Mouse (Mus musculus): Measurements from ENCODE around the gene Npepps.
"Not testable (repeated sequence)": the region's sequence is repeated elsewhere in the genome, so short reads cannot be mapped to it uniquely, and the experiment has no call there.

Npepps gene

GRCm38 (mm10) chr11:97292731-97293130 lies 12.3 kb upstream of the Npepps start:
- no peak for DNase-seq (ENCODE audit: low spot score in 2 of 2)

- no peak for DNase-seq (ENCODE audit: low spot score in 2 of 2)
Measured at GRCm38 (mm10) chr11:97289276-97290230, 9.1 kb upstream of the Npepps start.

GRCm38 (mm10) chr11:97287643-97288042 lies 7.2 kb upstream of the Npepps start:
- no peak for DNase-seq (ENCODE audit: low spot score in 2 of 2)

GRCm38 (mm10) chr11:97286973-97287372 lies 6.5 kb upstream of the Npepps start:
- DNase-seq (ENCODE audit: low spot score in 2 of 2) = no peak

GRCm38 (mm10) chr11:97285852-97286775 lies 5.7 kb upstream of the Npepps start:
- peak in 1 of 2 experiments; percentile 22 for DNase-seq (ENCODE audit: low spot score in 2 of 2)

GRCm38 (mm10) chr11:97284854-97285253 lies 4.4 kb upstream of the Npepps start:
- DNase-seq (ENCODE audit: low spot score in 2 of 2) = no peak

GRCm38 (mm10) chr11:97282179-97282578 lies 1.7 kb upstream of the Npepps start:
- no peak for DNase-seq (ENCODE audit: low spot score in 2 of 2)

GRCm38 (mm10) chr11:97279405-97280215 lies 828 bp downstream of the Npepps start:
- peak; percentile 54 to 58 for DNase-seq (ENCODE audit: low spot score in 2 of 2)

GRCm38 (mm10) chr11:97279040-97279404 lies 1.4 kb downstream of the Npepps start:
- DNase-seq (ENCODE audit: low spot score in 2 of 2) = no peak

- no peak for DNase-seq (ENCODE audit: low spot score in 2 of 2)
Measured at GRCm38 (mm10) chr11:97278456-97278855, 2.0 kb downstream of the Npepps start.

GRCm38 (mm10) chr11:97277166-97277565 lies 3.3 kb downstream of the Npepps start:
- DNase-seq (ENCODE audit: low spot score in 2 of 2) = no peak

- DNase-seq (ENCODE audit: low spot score in 2 of 2) = no peak
Measured at GRCm38 (mm10) chr11:97276019-97276418, 4.4 kb downstream of the Npepps start.

- no peak for DNase-seq (ENCODE audit: low spot score in 2 of 2)
Measured at GRCm38 (mm10) chr11:97275349-97275748, 5.1 kb downstream of the Npepps start.

- not testable (repeated sequence) for DNase-seq (ENCODE audit: low spot score in 2 of 2)
Measured at GRCm38 (mm10) chr11:97274947-97275346, 5.5 kb downstream of the Npepps start.

- DNase-seq (ENCODE audit: low spot score in 2 of 2) = no peak
Measured at GRCm38 (mm10) chr11:97273613-97274012, 6.8 kb downstream of the Npepps start.

GRCm38 (mm10) chr11:97272835-97273234 lies 7.6 kb downstream of the Npepps start:
- no peak for DNase-seq (ENCODE audit: low spot score in 2 of 2)

GRCm38 (mm10) chr11:97270004-97270403 lies 10.4 kb downstream of the Npepps start:
- DNase-seq (ENCODE audit: low spot score in 2 of 2) = not testable (repeated sequence)

- DNase-seq (ENCODE audit: low spot score in 2 of 2) = not testable (repeated sequence)
Measured at GRCm38 (mm10) chr11:97266544-97266943, 13.9 kb downstream of the Npepps start.

- DNase-seq (ENCODE audit: low spot score in 2 of 2) = not testable (repeated sequence)
Measured at GRCm38 (mm10) chr11:97249649-97250048, 30.8 kb downstream of the Npepps start.

- DNase-seq (ENCODE audit: low spot score in 2 of 2) = no peak
Measured at GRCm38 (mm10) chr11:97246510-97247159, 33.8 kb downstream of the Npepps start.

- peak; percentile 25 to 31 for DNase-seq (ENCODE audit: low spot score in 2 of 2)
Measured at GRCm38 (mm10) chr11:97241321-97241720, 39.1 kb downstream of the Npepps start.

All from frontal cortex, postnatal 36 days (tissue).